Mouse (Mus musculus) G1E (cell line): Measurements from ENCODE around the gene Ttc22. TPM values are rescaled to one million over a fixed set of nuclear protein-coding genes. Genes with fewer than 3 reads are reported as not detected.

Source experiments
- ATAC-seq: 2 replicates; pipeline ENCODE4 v1.8.0; 2016; ENCODE audit warnings: mild to moderate bottlenecking; ENCODE audit not compliant: insufficient number of reproducible peaks, poor library complexity, low FRiP score, severe bottlenecking; ENCODE audit errors: extremely low read depth
- DNase-seq: peaks from one replicate; pipeline ENCODE4 v3.0.0; 2012; ENCODE audit warnings: low spot score
- H3K27me3 ChIP-seq: 2 replicates; pipeline ENCODE4 v1.6.1; 2012; ENCODE audit warnings: mild to moderate bottlenecking, low read length, inconsistent platforms; ENCODE audit not compliant: insufficient read depth
- H3K36me3 ChIP-seq: replicated peaks from 2 replicates; pipeline ENCODE3; 2012; ENCODE audit warnings: mild to moderate bottlenecking, inconsistent platforms
- H3K4me1 ChIP-seq: 2 replicates; pipeline ENCODE4 v1.6.1; 2012; ENCODE audit warnings: low read depth, low read length, inconsistent platforms, mixed read lengths; ENCODE audit not compliant: insufficient read depth
- H3K4me3 ChIP-seq: 2 replicates; pipeline ENCODE4 v1.5.1; 2012; ENCODE audit warnings: low read depth, mild to moderate bottlenecking, inconsistent platforms, low read length, moderate library complexity, mixed read lengths
- H3K9me3 ChIP-seq: replicated peaks from 2 replicates; pipeline ENCODE4 v1.6.1; 2012; ENCODE audit warnings: inconsistent platforms
- CTCF ChIP-seq: IDR thresholded peaks from 2 replicates; pipeline ENCODE4 v1.5.1; 2012; ENCODE audit warnings: low read depth, low read length, inconsistent platforms, mixed read lengths
- GATA1 ChIP-seq: IDR thresholded peaks from 2 replicates; pipeline ENCODE4 v1.6.1; 2012; ENCODE audit warnings: borderline replicate concordance, low read length, inconsistent platforms, mixed read lengths
- GATA2 ChIP-seq: IDR thresholded peaks from 2 replicates; pipeline ENCODE4 v1.6.1; 2012; ENCODE audit warnings: low read depth, low read length, inconsistent platforms, borderline replicate concordance
- POLR2AphosphoS5 ChIP-seq: IDR thresholded peaks from 2 replicates; pipeline ENCODE4 v1.6.1; 2012; ENCODE audit warnings: low read depth, low read length, inconsistent platforms; ENCODE audit not compliant: insufficient replicate concordance
- TAL1 ChIP-seq: conservative IDR thresholded peaks from 2 replicates; pipeline ENCODE4 v1.6.1; 2012; ENCODE audit warnings: low read depth, low read length, inconsistent platforms, mixed read lengths
- polyA plus RNA-seq: library from polyadenylated mRNA; stranded (reverse); fragments of >175 nt; gene quantifications from 2 replicates; pipeline ENCODE4 v1.2.3, GENCODE M21; 2012
- total RNA-seq, 2 experiments: library from RNA; stranded (forward) in 1 of 2; stranded (reverse) in 1 of 2; fragments of 200-1000 nt in 1 of 2; fragments of >200 nt in 1 of 2; fragmentation: Nextera tagmentation in 1 of 2; gene quantifications; 2 replicates each; pipeline ENCODE4 v1.2.3; 2014 to 2017

Gene Ttc22
- total and polyA plus RNA-seq, 3 experiments: not detected

- peaks cover 55% of the 10 kb centered on the region for H3K4me1 ChIP-seq
- DNase-seq (peak; percentile 16), ATAC-seq (peak; percentile 59)
- no peaks in the 10 kb centered on the region for H3K36me3 ChIP-seq
- TF ChIP-seq TAL1: peak; percentile 55
- no peak for TF ChIP-seq POLR2AphosphoS5
- no peak for TF ChIP-seq GATA1
- no peak for TF ChIP-seq GATA2
- no peak for TF ChIP-seq CTCF
- H3K9me3 ChIP-seq: no peaks in the 10 kb centered on the region
- H3K27me3 ChIP-seq: peaks cover 27% of the 10 kb centered on the region
- H3K4me3 ChIP-seq: peak overlapping the region; percentile 8; the same call in 1 of the 2 replicates
Observed at GRCm38 (mm10) chr4:106613560-106613959, 8.7 kb upstream of the Ttc22 start.

GRCm38 (mm10) chr4:106614180-106614797 lies 7.9 kb upstream of the Ttc22 start:
- Histone ChIP-seq H3K27me3 (peaks cover 30% of the 10 kb centered on the region), H3K9me3 (no peaks in the 10 kb centered on the region), H3K4me1 (peaks cover 55% of the 10 kb centered on the region), H3K4me3 (peak overlapping the region; percentile 8; the same call in 1 of the 2 replicates), H3K36me3 (no peaks in the 10 kb centered on the region)
- peak; percentile 59 for DNase-seq
- ATAC-seq: 0 out of 2 replicates have a peak, but pooled peaks have one; percentile 52
- TF ChIP-seq GATA2: no peak
- TF ChIP-seq GATA1: no peak
- peak; percentile 91 for TF ChIP-seq CTCF

GRCm38 (mm10) chr4:106614881-106615280 lies 7.4 kb upstream of the Ttc22 start:
- no peak for ATAC-seq
- DNase-seq: no peak
- H3K36me3 ChIP-seq: no peaks in the 10 kb centered on the region
- TF ChIP-seq POLR2AphosphoS5 (no peak), TAL1 (no peak), GATA1 (no peak), GATA2 (no peak), CTCF (no peak)
- peaks cover 30% of the 10 kb centered on the region for H3K27me3 ChIP-seq
- peaks cover 51% of the 10 kb centered on the region for H3K4me1 ChIP-seq
- H3K9me3 ChIP-seq: no peaks in the 10 kb centered on the region
- H3K4me3 ChIP-seq: no peak overlapping the region

- Histone ChIP-seq H3K4me3 (no peak overlapping the region), H3K36me3 (no peaks in the 10 kb centered on the region), H3K27me3 (peaks cover 30% of the 10 kb centered on the region), H3K4me1 (peaks cover 47% of the 10 kb centered on the region), H3K9me3 (no peaks in the 10 kb centered on the region)
- DNase-seq: no peak
- TF ChIP-seq TAL1: no peak
- TF ChIP-seq GATA2: no peak
- TF ChIP-seq POLR2AphosphoS5: no peak
- TF ChIP-seq CTCF: no peak
- no peak for TF ChIP-seq GATA1
- no peak for ATAC-seq
Observed at GRCm38 (mm10) chr4:106615637-106616036, 6.6 kb upstream of the Ttc22 start.

- peaks cover 28% of the 10 kb centered on the region for H3K27me3 ChIP-seq
- ATAC-seq: no peak
- peak within 1 kb of the TSS; percentile 38; the same call in 1 of the 2 replicates for H3K4me3 ChIP-seq
- peaks cover 47% of the 10 kb centered on the region for H3K4me1 ChIP-seq
- DNase-seq: peak; percentile 40
- TF ChIP-seq GATA1 (no peak), GATA2 (no peak), CTCF (no peak), POLR2AphosphoS5 (no peak), TAL1 (no peak)
- no peaks in the 10 kb centered on the region for H3K36me3 ChIP-seq
- H3K9me3 ChIP-seq: no peaks in the 10 kb centered on the region
Observed at GRCm38 (mm10) chr4:106617056-106617455, 5.2 kb upstream of the Ttc22 start, which contains the start of gene Lexm. Gene Lexm (minus strand): TSS chr4:106617241.

GRCm38 (mm10) chr4:106618898-106619297 lies 3.3 kb upstream of the Ttc22 start:
- peaks cover 31% of the 10 kb centered on the region for H3K27me3 ChIP-seq
- no peaks in the 10 kb centered on the region for H3K36me3 ChIP-seq
- TF ChIP-seq TAL1 (no peak), GATA2 (no peak), POLR2AphosphoS5 (no peak), CTCF (no peak), GATA1 (no peak)
- H3K9me3 ChIP-seq: no peaks in the 10 kb centered on the region
- no peak for DNase-seq
- peaks cover 32% of the 10 kb centered on the region for H3K4me1 ChIP-seq
- no peak for ATAC-seq
- H3K4me3 ChIP-seq: no peak overlapping the region
